Mouse (Mus musculus) left cerebral cortex, adult 9 months (tissue): Measurements from ENCODE around the gene Tctex1d4.

ENCODE experiments used
- DNase-seq, 2 experiments: peaks; one replicate each; pipeline ENCODE4 v3.0.0; 2022; ENCODE audit warnings: low spot score in 2 of 2

The Tctex1d4 gene

DNA sequence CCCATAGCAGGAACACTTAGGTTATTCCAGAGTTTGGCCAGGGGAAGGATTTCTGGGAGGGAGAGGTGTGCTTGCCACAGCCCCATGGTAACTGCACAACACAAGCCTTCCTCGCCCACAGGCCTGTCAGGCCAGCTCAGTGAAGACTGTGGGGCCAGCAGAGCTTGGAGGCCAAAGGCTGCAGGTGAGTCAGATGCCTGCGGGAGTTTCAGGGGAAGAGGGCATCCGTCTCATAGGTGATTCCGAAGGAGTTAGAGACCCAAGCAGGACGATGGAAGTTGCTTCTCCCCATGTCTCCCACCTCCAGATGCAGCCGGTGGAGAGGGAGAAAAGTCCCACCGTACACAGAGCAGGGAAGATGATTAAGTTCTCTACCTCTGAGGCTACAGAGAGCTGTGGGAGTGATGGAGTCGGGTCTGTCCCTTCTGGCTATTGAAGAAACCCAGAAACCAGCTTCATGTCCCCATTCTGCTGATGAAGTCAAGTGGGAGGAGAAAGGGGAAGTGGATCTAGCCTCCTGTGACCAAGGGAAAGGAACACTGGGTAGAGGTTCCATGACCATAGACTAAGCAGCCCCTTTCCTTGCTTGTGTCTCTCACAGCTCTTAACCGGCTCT, at the start of gene Tctex1d4:
Tctex1d4 (plus strand) TSS at position 120 of the 616 bp plus-strand sequence.
- DNase-seq: no peak

- DNase-seq: no peak
These were observed 38.5 kb upstream of the Tctex1d4 start for GRCm38 (mm10) chr4:117087948-117088640.

DNA sequence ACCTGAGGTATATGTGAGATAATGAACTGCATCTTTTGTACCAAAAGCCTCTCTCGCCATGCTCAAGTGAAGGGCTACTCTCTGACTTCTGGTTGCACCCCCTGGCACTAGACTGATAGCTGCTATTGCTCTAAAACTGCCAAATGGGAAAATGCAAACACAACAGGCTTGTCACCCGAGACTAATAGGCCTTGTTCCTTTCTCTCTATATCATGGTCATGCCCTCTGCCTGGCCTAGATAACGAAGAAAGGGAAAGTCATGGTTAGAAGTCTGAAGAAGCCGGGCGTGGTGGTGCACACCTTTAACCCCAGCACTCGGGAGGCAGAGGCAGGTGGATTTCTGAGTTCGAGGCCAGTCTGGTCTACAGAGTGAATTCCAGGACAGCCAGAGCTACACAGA, 36.0 kb upstream of the Tctex1d4 start:
- DNase-seq: no peak

- no peak for DNase-seq
These were observed 31.8 kb upstream of the Tctex1d4 start for GRCm38 (mm10) chr4:117094626-117095361.

- peak in 1 of 2 experiments; percentile 18 for DNase-seq
These were observed 30.8 kb upstream of the Tctex1d4 start, which contains the start of gene Ptch2 for GRCm38 (mm10) chr4:117095551-117096452. Ptch2 (plus strand) TSS chr4:117096075.

- no peak for DNase-seq
These were observed 29.9 kb upstream of the Tctex1d4 start for GRCm38 (mm10) chr4:117096666-117097065.

- DNase-seq: no peak
These were observed 28.4 kb upstream of the Tctex1d4 start for GRCm38 (mm10) chr4:117097969-117098763.

DNA sequence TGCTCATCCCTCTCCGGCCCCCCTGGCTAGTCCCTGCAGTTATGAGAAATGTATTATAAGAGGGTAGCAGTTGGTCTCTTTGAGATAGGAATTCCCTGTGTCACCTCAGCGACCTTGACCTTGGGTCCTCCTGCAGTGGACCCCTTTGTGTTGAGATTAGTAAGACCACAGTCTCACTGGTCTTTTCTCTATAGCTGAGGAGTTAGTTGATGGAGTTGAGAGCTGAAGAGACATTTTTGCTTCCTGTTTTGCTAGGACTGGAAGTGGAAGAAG, 27.9 kb upstream of the Tctex1d4 start:
- no peak for DNase-seq

- no peak for DNase-seq
These were observed 26.6 kb upstream of the Tctex1d4 start for GRCm38 (mm10) chr4:117100036-117100435.

DNA sequence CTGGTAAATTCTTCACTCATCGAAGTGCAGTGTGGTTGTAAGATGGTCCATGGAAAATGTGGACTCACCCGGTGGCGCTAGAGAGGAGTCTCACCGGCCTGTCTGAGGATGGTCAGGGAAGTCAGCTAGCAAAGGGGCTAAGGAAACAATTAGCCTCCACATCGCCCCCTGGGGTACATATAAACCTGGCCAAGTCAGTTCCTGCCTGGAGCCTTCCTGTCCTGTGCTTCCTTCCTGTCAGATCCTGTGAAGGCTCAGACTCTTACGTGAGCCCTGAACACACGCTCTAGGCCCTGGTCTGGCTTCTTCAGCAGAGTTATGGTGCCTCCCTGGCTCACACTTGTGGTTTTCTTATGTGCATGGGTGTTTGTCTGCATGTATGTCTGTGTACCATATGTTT, 25.4 kb upstream of the Tctex1d4 start:
- DNase-seq: no peak

DNA sequence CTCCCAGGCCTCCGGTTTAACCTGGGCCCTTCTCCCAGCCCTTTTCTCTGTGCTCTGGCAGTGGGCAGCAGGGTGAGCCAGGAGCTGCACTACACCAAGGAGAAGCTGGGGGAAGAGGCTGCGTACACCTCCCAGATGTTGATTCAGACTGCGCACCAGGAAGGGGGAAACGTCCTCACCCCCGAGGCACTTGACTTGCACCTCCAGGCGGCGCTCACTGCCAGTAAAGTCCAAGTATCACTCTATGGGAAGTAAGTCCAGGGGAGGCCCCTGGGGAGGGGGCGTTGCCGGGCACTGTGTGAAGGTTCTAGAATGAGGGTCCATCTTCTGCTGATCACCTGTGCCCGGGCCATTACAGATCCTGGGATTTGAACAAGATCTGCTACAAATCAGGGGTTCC, 21.9 kb upstream of the Tctex1d4 start:
- no peak for DNase-seq

DNA sequence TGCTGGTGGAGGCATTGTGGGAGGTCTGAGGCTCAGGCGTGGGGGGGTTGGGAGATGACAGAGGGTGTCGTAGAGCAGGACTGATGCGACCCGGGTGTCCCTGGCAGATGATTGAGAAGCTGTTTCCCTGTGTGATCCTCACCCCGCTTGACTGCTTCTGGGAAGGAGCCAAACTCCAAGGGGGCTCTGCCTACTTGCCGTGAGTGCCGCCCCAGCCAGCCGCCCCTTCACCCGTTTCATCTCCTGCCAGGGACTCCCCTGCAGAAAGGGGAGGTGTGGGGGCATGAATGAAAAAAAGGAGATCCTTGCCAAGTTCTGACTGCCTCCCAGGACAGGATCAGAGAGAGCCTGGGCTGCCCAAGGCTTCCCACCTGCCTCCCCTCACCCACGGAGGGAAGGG, 21.5 kb upstream of the Tctex1d4 start:
- DNase-seq: no peak

DNA sequence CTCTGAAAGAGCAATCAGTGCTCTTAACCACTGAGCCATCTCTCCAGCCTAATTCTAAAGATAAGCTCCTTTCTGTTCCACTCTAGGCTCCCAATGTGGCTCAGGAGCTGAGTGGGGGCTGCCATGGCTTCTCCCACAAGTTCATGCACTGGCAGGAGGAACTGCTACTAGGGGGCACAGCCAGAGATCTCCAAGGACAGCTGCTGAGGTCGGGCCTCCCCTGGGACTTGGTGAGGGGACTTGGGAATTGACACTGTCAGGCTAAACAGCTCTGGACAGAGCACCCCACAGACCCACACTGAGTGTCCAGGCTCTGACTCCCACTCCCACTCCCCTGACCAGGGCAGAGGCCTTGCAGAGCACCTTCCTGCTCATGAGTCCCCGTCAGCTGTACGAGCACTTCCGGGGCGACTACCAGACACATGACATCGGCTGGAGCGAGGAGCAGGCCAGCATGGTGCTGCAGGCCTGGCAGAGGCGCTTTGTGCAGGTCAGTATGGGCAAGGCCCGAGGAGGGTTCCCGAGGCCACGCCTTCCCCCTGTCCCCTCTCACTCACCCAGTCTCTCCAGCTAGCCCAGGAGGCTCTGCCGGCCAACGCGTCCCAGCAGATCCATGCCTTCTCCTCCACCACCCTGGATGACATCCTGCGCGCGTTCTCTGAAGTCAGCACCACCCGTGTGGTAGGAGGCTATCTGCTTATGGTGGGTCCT, 18.6 kb upstream of the Tctex1d4 start:
- DNase-seq: no peak

DNA sequence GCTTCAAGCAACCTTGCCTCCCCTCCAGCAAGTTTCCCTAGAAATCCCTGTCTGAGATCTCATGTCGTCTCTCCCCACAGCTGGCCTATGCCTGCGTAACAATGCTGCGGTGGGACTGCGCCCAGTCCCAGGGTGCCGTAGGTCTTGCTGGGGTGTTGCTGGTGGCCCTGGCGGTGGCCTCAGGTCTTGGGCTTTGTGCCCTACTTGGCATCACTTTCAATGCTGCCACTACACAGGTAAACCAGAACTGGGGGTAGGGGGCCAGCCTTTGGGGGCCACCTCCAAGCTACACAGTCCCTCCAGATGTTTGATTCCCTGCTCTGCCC, 18.1 kb upstream of the Tctex1d4 start:
- no peak for DNase-seq

DNA sequence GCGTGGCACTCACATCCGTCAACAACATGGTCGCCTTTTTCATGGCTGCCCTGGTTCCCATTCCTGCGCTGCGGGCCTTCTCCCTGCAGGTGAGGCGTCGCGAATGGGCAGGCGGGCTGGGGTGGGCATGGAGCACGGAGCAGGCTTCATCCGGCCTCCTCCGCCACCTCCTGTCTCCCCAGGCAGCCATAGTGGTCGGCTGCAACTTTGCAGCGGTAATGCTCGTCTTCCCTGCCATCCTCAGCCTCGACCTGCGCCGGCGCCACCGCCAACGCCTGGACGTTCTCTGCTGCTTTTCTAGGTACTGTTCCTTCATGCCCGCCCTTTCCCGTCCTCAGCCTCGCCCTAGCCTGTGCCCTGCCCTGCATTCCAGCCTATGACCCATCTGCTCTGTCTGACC, 17.3 kb upstream of the Tctex1d4 start:
- DNase-seq: no peak

DNA sequence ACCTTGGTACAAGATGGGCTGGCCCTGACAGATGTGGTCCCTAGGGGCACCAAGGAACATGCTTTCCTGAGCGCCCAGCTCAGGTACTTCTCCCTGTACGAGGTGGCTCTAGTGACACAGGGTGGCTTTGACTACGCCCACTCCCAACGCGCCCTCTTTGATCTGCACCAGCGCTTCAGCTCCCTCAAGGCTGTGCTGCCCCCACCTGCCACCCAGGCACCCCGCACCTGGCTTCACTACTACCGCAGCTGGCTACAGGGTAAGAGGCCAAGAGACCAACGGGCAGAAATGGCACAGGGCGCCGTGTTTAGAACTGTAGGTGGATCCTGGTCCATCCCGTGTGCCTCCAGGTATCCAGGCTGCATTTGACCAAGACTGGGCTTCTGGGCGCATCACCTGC, 16.3 kb upstream of the Tctex1d4 start:
- DNase-seq: no peak

DNA sequence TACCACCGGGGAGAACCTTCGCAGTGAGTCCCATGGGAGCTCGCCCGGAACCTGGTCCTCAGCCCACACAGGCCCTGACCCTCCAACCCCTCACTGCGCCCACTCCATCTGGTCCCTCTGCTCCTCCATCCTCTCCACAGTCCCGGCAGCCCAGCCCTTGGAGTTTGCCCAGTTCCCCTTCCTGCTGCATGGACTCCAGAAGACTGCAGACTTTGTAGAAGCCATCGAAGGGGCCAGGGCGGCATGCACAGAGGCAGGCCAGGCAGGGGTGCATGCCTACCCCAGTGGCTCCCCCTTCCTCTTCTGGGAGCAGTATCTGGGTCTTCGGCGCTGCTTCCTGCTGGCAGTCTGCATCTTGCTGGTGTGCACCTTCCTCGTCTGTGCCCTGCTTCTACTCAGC, 15.6 kb upstream of the Tctex1d4 start:
- no peak for DNase-seq

- DNase-seq: no peak
These were observed 13.4 kb upstream of the Tctex1d4 start for GRCm38 (mm10) chr4:117113237-117113636.

GRCm38 (mm10) chr4:117115592-117115991, 11.0 kb upstream of the Tctex1d4 start:
- no peak for DNase-seq

- no peak for DNase-seq
These were observed 8.7 kb upstream of the Tctex1d4 start for GRCm38 (mm10) chr4:117117931-117118330.

- DNase-seq: no peak
These were observed 7.0 kb upstream of the Tctex1d4 start for GRCm38 (mm10) chr4:117119636-117120035.
